Mouse (Mus musculus): ENCODE results near the gene Prdm16.

- TF ChIP-seq CTCF (IDR thresholded peaks at IDR 0.05; ENCODE audit: extremely low read depth, insufficient read depth, insufficient read length, insufficient replicate concordance) = no peak
- TF ChIP-seq POLR2A (IDR thresholded peaks at IDR 0.05; ENCODE audit: low read depth, low read length) = no peak
Observed at GRCm38 (mm10) chr4:154460021-154460420, 176.7 kb downstream of the Prdm16 start.
